Mouse (Mus musculus) heart, postnatal 25 days (tissue): ENCODE measurements around the gene a. TPM values are rescaled to one million over a fixed set of nuclear protein-coding genes. Genes with fewer than 3 reads are reported as not detected.

Source experiments
- DNase-seq: peaks from one replicate; pipeline ENCODE4 v3.0.0; 2022; ENCODE audit warnings: low spot score
- intact Hi-C: fragments of 180-260 bp; cut with DNase I; formaldehyde crosslinking; loops from one replicate; pipeline ENCODE4 v1.15.1; 2025
- total RNA-seq, 2 experiments: library from RNA; stranded (reverse); gene quantifications; 2 replicates each; pipeline ENCODE4 v1.2.3; 2021

The a gene
- total RNA-seq, 2 experiments from 2014 or later: not detected

DNA sequence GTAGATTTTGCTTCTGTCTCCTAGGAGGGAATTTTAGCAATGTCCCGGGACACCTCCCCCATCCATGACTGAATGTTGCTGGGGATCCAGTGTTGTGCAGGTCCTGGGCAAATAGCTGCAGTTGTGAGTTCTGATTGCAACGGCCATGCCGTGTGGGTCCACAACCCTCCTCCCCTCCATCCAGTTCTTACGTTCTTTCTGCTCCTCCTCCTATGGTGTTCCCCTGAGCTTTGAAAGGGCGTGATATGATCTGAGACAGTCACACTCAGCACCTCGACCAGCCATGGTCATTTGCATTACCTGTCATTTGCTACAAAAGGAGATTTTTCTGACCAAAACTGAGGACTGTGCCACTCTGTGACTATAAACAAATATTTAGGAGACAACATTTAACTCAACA, 284.4 kb downstream of the a start:
- intact Hi-C loops: no loop called here
- DNase-seq: no peak

DNA sequence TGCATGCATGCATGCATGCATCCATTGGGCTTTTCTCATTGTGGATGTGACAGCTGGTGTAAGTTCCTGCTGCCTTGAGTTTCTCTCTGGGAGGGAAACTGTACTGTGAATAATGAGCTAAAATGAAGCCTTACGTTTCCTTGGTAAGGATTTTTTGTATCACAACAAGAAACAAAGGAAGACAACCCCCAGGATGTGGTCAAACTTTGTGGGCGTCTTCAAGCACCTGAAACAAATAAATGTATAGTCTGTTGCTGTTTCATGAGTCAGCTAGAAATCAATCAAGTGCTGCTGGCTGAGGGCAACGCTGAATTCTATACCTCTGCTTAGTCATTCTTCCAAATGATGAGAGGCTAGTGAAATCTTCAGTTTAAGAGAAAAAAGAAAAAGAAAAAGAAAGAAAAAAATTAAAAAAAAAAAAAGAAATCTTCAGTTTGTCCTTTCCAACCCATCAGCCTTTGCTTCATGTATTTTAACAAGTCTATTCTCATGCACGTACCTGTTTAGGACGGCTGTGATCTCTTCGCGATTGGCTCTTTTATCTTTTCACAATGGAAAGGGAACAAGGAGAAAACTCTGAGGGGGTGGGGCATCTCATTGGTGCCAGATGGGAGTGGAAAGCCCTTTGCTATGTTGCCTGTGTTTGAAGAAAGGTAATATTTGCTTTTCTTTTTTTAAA, 288.4 kb downstream of the a start:
- intact Hi-C loops: loop anchor here (5.0 kb wide), 2 partner anchors 88 to 118 kb away; no protein-coding TSS in a partner anchor
- no peak for DNase-seq

DNA sequence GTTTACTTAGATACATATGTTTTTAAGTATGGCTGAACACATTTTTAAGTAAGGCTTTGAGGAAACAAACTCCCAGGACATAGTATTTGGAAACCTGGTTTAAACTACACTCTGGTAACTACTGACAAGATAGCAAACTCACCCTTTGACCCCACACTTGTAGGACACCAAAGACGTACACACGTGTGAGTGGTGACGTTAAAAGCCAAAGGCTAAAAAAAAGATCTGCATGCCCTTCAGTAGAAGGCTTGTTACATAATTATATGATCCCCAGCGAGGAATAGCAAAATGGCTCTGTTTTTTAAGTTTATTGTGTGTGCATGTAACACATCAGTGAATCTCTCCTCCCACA, 289.0 kb downstream of the a start:
- no peak for DNase-seq
- intact Hi-C loops: loop anchor here (5.0 kb wide), 2 partner anchors 87 to 117 kb away; no protein-coding TSS in a partner anchor

DNA sequence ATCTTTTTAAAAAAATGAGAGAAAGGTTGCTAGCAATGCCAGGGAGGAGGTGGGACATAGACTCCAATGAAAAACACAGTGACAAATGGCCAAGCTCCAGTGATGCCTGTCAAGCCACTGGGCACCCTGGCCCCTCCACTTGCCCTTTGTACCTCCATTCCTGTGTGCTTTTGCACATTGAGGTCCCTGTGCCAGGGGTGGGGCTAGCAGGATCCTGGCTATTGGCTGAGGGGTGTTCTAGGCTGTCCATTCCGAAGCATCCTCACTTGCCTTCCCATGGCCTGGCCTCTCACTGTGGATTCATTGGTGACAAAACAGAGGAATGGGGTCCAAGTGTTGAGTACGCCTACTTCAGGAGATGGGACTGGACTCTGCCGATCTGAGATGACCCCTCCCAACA, 289.9 kb downstream of the a start:
- DNase-seq: no peak
- intact Hi-C loops: loop anchor here (5.0 kb wide), 2 partner anchors 86 to 116 kb away; no protein-coding TSS in a partner anchor

DNA sequence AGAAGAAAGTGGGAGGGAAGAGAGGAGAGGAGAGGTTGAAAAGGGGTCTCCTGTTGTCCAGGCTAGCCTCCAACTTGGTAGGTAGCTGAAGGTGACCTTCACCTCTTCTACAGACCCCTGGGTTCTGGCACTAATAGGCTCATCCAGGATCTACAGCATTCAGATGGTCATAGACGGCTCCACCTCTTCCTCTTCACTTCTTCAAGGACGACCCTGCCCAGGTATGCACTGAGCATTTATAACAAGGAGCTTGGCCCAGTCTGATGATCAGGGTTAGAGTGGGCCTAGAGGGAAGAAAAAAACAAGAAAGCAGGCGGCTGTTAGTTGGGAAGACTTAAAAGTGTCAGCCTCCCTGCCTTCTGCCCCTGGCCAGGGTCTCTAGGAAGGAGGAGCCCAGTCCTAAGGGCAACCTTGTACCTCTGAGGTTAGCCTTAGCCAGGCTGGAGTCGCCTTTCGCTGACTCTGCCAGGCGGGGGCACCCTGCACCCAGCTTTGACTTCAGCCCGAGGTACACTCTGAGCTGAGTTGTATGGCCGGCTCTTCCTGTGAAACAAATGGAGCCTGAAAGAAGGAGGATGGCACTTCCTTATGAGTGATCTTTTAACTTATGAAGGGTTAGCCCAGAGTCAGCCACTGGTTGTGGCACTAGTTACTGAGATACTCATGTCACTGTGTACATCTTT, 291.1 kb downstream of the a start:
- DNase-seq: no peak
- intact Hi-C loops: loop anchor here (5.0 kb wide), 2 partner anchors 85 to 115 kb away; no protein-coding TSS in a partner anchor

DNA sequence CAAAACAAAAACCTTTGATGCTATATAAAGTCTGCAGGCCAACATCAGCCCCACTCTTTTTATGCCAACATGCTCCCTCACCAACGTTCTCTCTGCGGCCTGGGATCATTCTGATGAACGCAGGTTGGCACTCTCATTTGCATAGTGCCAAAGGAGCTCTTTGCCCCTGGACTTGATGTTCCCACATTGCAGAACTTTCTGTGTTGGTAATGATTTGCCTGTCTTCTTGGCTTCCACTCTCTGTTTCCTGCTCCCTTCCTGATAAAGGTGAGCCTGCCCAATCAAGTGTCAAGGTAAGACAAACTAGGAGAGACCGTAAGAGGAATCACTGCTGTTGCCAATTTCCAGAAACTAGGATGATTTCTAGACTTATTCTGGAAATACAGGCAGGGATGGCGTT, 293.3 kb downstream of the a start:
- DNase-seq: no peak
- intact Hi-C loops: loop anchor here (5.0 kb wide), 2 partner anchors 83 to 113 kb away; no protein-coding TSS in a partner anchor

DNA sequence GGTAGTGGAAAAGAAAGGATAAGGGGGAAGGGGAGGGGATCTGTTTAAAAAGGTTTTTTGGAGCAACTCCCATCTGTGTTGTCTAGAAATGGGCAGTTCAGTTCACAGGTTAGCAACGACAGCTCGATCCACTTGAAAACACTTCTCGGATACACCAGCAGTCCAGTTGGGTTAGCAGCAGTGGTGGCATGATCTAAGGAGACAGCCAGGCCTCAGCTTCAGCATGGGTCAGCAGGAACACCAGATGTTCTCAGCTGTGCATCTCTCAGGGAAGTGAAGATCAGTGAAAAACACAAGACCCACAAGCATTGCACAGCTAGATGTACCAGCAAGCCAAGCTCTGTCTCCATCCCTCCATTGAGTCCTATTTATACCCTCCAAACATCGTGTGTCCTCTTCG, 295.1 kb downstream of the a start:
- DNase-seq: no peak
- intact Hi-C loops: no loop called here

DNA sequence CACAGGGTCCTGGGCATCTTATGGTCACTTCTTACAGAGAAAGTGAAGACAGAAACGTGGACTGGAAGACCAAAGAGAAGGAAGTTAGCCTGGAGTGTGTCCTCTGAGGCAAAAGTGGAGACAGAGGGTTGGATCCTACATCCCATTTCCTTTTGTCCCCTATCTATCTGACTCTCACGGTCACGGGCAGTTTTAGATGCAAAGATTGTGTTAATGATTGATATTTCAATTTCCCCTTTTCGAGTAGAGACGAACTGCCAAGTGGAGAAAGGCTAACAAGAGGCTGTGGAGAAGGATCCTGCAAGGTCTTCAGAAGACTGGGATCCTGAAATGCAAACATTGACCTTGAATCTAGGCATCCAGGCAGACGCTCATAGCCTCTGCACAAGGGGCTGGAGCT, 297.1 kb downstream of the a start:
- intact Hi-C loops: no loop called here
- no peak for DNase-seq

DNA sequence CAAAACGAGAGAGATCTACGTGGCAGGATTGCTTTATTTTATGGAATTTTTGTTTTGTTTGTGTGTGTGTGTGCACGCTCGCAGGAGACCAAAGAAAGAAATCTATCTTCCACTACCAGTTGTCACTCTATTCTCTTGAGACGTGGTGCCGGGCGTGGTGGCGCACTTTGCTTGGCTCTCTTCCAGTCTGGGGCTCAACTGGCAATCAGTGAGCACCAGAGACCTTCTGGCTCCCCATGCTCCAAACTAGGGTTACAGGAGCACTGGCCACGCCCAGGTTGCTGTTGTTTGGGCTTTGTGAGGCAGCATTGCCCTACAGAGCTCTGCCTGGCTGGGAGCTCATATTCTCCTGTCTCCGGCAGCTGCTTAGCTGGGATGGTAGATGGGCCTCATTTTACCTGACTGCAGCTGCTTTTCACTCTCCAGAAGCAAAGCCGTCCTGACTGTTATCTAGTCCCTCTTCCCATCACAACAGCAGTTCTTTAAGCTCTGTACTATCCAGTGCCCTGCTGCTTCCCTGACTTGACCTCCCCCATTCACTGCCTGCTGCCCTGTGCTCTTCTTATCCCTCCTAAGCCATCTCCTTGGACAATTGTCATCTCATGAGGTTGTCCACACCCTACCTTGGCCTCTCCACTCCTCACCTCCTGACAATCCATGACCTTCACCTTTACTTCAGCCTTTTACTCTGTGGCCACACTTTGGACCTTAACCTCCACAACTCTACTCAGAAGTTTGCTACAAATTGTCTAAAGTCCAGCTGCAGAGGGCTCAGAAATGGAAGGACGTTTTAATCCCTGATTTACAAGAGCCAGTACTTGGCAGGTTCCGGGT, 299.9 kb downstream of the a start:
- DNase-seq: no peak
- intact Hi-C loops: no loop called here

DNA sequence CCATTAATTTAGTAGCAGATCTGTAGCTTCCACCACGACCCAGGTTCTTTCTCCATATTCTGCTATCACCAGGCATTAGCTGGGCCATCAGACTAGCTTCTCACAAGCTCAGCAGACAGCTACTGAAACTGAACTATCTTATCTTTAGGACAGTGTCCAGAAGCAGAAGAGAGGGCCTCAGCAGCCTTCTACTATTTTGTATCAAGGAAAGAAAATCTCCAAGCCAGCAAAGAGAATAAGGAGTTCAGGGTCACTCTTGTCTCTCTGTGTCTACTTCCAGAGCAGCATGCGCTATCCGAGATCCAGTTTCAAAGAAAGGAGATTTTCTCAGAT, 300.5 kb downstream of the a start:
- no peak for DNase-seq
- intact Hi-C loops: no loop called here

DNA sequence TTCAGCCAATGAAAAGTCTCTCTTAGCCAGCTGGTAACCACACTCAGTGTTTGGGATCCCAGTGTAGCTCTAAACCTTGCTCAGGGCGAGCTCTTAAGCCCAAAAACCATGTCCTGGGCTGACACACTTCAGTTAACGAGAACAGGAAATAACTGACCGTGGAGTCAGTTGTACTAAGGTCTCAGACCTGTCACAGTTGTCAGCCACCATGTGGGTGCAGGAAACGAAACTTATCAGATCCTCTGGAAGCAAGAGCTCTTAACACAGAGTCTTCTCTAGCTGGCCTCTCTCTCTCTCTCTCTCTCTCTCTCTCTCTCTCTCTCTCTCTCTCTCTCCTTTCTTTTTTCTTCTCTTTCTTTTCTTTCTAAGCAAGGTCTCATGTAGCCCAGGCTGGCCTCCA, 302.2 kb downstream of the a start:
- intact Hi-C loops: no loop called here
- no peak for DNase-seq

DNA sequence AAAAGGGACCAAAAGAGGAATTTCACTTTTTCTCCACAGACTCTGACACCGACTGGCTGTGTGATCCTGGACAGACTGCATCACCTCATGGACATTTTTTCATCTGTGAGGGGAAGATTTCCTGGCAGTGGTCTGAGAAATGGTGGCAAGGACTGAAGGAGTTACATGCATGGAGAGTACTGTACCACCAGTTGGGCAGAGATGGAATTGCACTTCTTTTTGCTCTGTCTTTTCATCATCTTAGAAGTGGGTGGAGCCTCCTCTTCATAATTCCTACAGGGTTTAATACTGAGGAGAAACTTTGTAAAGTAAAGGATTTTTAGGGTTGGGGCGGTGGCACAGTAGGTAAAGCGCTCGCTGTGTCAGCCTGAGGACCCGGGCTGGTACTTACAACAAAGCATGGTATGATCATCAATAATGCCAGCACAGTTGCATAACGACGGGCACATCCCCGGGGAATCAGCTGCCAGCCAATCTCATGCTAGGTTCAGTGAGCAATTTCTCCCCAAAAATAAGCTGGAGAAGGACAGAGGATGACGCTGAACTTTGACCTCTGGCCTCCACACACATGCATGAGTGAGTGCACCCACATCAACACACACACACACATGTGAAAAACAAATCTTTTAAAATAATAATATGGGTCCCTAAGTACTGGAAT, 307.6 kb downstream of the a start:
- DNase-seq: no peak
- intact Hi-C loops: no loop called here

DNA sequence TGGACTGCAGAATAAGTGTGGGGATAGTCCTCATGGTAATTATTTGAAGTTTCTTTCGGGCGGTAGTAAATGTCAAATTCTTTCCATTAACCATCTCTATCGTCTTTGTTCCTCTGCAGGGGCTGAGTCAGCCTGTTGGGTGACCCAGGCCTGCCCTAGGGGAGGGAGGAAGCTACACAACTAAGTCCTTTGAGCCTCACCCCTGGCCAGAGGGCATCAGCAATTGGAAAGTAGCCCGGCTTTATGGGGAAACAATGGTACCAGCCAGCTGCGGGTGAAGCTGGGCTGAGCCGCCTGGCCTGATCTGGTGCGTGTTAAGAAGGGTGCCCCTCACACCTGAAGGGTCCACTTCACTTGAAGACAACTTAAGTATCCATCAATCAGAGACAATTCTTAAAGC, 308.2 kb downstream of the a start:
- DNase-seq: no peak
- intact Hi-C loops: no loop called here

DNA sequence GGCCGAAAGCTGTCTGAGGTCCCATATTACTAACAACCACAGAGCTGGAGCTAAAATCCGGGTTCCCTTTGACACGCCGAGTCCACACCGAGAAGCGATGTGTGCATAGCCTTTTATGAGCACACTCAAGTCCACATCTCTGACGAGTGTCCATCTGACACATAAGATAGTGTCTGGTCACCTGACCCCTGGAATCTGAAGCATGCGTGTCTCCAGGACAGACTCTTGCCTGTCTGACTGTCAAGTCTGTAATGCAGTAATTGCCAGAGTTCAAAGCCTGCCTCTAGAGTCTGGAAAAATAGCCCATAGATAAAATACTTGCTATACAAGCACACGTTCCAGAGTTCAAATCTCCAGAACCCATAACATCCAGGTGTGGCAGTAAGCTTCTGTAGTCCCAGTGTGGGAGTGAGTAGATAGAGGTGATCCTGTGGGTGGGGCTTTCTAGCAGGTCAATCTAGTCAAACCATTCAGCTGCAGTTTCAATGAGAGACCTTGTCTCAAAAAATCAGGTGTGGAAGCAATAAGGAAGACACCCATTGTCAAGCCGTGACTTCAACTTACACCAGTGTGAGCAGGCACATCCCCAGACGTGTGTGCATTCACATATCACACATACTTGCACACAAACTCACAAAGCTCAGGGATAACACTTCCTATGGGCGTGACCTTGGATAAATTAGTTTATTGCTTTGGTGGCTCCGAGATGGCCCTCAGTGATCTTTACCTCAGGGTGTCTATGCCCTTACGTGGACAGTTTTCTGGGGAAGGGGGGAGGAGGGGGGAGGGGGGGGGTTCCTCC, 309.0 kb downstream of the a start:
- no peak for DNase-seq
- intact Hi-C loops: no loop called here

Other genes starting within 250 kb of the a start
- gene 1700003F12Rik, start 244.3 kb upstream of the a start, total RNA-seq: not detected
- not detected for gene Actl10, start 239.6 kb upstream of the a start, total RNA-seq
- under 1 TPM; 0.36 to 0.39 TPM for gene Necab3, start 232.5 kb upstream of the a start, total RNA-seq
- 1 to 10 TPM; 1.1 to 1.2 TPM for gene E2f1, start 221.5 kb upstream of the a start, total RNA-seq
- gene Pxmp4, start 187.7 kb upstream of the a start, total RNA-seq: 10 to 100 TPM; 23.9 to 26.0 TPM
- gene Zfp341, start 178.1 kb upstream of the a start, total RNA-seq: 1 to 10 TPM; 3.0 to 3.1 TPM
- not detected for gene 4930519P11Rik, start 178.0 kb upstream of the a start, total RNA-seq
- gene Chmp4b, start 139.7 kb upstream of the a start, total RNA-seq: 100 to 1,000 TPM; 112 TPM
- not detected for gene Gm14214, start 21.4 kb upstream of the a start, total RNA-seq
- gene Raly, start 306 bp upstream of the a start, total RNA-seq: 100 to 1,000 TPM in 1 of 2 experiments, 10 to 100 TPM in 1; 95.9 to 103 TPM
- 10 to 100 TPM; 51.8 to 55.4 TPM for gene Eif2s2, start 101.5 kb downstream of the a start, total RNA-seq
- under 1 TPM; 0.13 to 0.17 TPM for gene Gm14226, start 226.9 kb downstream of the a start, total RNA-seq